Mouse (Mus musculus) T-helper 1 cell (primary cell): ENCODE data around the gene Luc7l3.
"Not testable (repeated sequence)": the region's sequence is repeated elsewhere in the genome, so short reads cannot be mapped to it uniquely, and the experiment has no call there.

Experiments used
- in situ Hi-C: fragments of 300-600 bp; cut with MboI, MseI; formaldehyde crosslinking; loops from one replicate; pipeline ENCODE4 v1.15.1; 2025; ENCODE audit warnings: high pct_unique_total_duplicates

Gene Luc7l3

GRCm38 (mm10) chr11:94294996-94295845, 26.6 kb downstream of the Luc7l3 start:
- in situ Hi-C loops = no loop called here

GRCm38 (mm10) chr11:94290062-94290740, 31.6 kb downstream of the Luc7l3 start:
- in situ Hi-C loops = no loop called here

- in situ Hi-C loops = no loop called here
Observed at GRCm38 (mm10) chr11:94287105-94287504, 34.7 kb downstream of the Luc7l3 start.

- in situ Hi-C loops = no loop called here
Observed at GRCm38 (mm10) chr11:94285886-94286574, 35.8 kb downstream of the Luc7l3 start.

- in situ Hi-C loops = no loop called here
Observed at GRCm38 (mm10) chr11:94283536-94284099, 38.2 kb downstream of the Luc7l3 start.

- in situ Hi-C loops = no loop called here
Observed at GRCm38 (mm10) chr11:94282291-94282690, 39.5 kb downstream of the Luc7l3 start.

GRCm38 (mm10) chr11:94281199-94282181, 40.3 kb downstream of the Luc7l3 start, which contains the start of gene Gm21885:
Gm21885 (plus strand) TSS chr11:94281873.
- in situ Hi-C loops = no loop called here

GRCm38 (mm10) chr11:94276869-94277337, 44.9 kb downstream of the Luc7l3 start:
- in situ Hi-C loops = no loop called here

GRCm38 (mm10) chr11:94275686-94276085, 46.1 kb downstream of the Luc7l3 start:
- in situ Hi-C loops = no loop called here

- in situ Hi-C loops = no loop called here
Observed at GRCm38 (mm10) chr11:94275226-94275625, 46.6 kb downstream of the Luc7l3 start.

GRCm38 (mm10) chr11:94274206-94274867, 47.5 kb downstream of the Luc7l3 start:
- in situ Hi-C loops = loop anchor here (5.0 kb wide), 2 partner anchors 37 to 137 kb away; no protein-coding TSS in a partner anchor

- in situ Hi-C loops = loop anchor here (5.0 kb wide), 2 partner anchors 36 to 136 kb away; no protein-coding TSS in a partner anchor
Observed at GRCm38 (mm10) chr11:94272960-94273927, 48.5 kb downstream of the Luc7l3 start.

- in situ Hi-C loops = loop anchor here (5.0 kb wide), 2 partner anchors 34 to 134 kb away; no protein-coding TSS in a partner anchor
Observed at GRCm38 (mm10) chr11:94271015-94271414, 50.8 kb downstream of the Luc7l3 start.

- in situ Hi-C loops = loop anchor here (5.0 kb wide), 2 partner anchors 33 to 133 kb away; no protein-coding TSS in a partner anchor
Observed at GRCm38 (mm10) chr11:94269906-94270305, 51.9 kb downstream of the Luc7l3 start.

GRCm38 (mm10) chr11:94268761-94269160, 53.0 kb downstream of the Luc7l3 start:
- in situ Hi-C loops = no loop called here

GRCm38 (mm10) chr11:94266155-94266554, 55.6 kb downstream of the Luc7l3 start:
- in situ Hi-C loops = not testable (repeated sequence)

GRCm38 (mm10) chr11:94265134-94265785, 56.5 kb downstream of the Luc7l3 start:
- in situ Hi-C loops = no loop called here
